Mouse (Mus musculus): ENCODE measurements around the gene Notch2. TPM values are rescaled to one million over a fixed set of nuclear protein-coding genes. Genes with fewer than 3 reads are reported as not detected.
A peak's percentile ranks its signal among the peaks of the same experiment; 100 is the strongest.

Gene Notch2
- polyA plus RNA-seq (2015; fragmentation: Nextera tagmentation; extraction: Ambion mirVana), result 9.0 and 10.4 TPM in 2 replicates

- Histone ChIP-seq H3K9me3 (no peaks in the 10 kb centered on the region), H3K4me2 (peak within 1 kb of the TSS; percentile 97), H3K4me1 (peaks cover 9% of the 10 kb centered on the region), H3K4me3 (peak within 1 kb of the TSS; percentile 96), H3K36me3 (replicated peaks) (no peaks in the 10 kb centered on the region), H3K9ac (peak within 1 kb of the TSS; percentile 61), H3K27ac (peak within 1 kb of the TSS; percentile 74), H3K27me3 (replicated peaks) (peaks cover 7% of the 10 kb centered on the region)
- 0% methylated on average over 90 of the region's 95 CpGs for WGBS
- peak; percentile 94 for ATAC-seq (replicated peaks)
Observed at GRCm38 (mm10) chr3:98013401-98014281, at the start of gene Notch2. Gene Notch2, plus strand, starts transcription at chr3:98013527.

GRCm38 (mm10) chr3:97964878-97965353, 48.4 kb upstream of the Notch2 start:
- WGBS, result 88% methylated on average over 14 of the region's 14 CpGs
- Histone ChIP-seq H3K9ac (no peak overlapping the region), H3K27ac (no peak overlapping the region), H3K4me2 (no peak overlapping the region), H3K4me3 (no peak overlapping the region), H3K27me3 (replicated peaks) (no peaks in the 10 kb centered on the region), H3K36me3 (replicated peaks) (no peaks in the 10 kb centered on the region), H3K9me3 (no peaks in the 10 kb centered on the region), H3K4me1 (peaks cover 10% of the 10 kb centered on the region)
- no peak for ATAC-seq (replicated peaks)

- Histone ChIP-seq H3K9me3 (no peaks in the 10 kb centered on the region), H3K27me3 (replicated peaks) (no peaks in the 10 kb centered on the region), H3K9ac (no peak overlapping the region), H3K27ac (no peak overlapping the region), H3K4me1 (no peaks in the 10 kb centered on the region), H3K4me2 (no peak overlapping the region), H3K36me3 (replicated peaks) (no peaks in the 10 kb centered on the region), H3K4me3 (no peak overlapping the region)
- WGBS, result 69% methylated on average over 2 of the region's 2 CpGs
- no peak for ATAC-seq (replicated peaks)
Observed at GRCm38 (mm10) chr3:97967627-97968026, 45.7 kb upstream of the Notch2 start.

GRCm38 (mm10) chr3:97968191-97968590, 45.1 kb upstream of the Notch2 start:
- 89% methylated on average over 2 of the region's 2 CpGs for WGBS
- H3K4me3 ChIP-seq, result no peak overlapping the region
- no peaks in the 10 kb centered on the region for H3K27me3 ChIP-seq (replicated peaks)
- no peak overlapping the region for H3K9ac ChIP-seq
- no peak overlapping the region for H3K27ac ChIP-seq
- no peaks in the 10 kb centered on the region for H3K9me3 ChIP-seq
- no peak for ATAC-seq (replicated peaks)
- H3K4me2 ChIP-seq, result no peak overlapping the region
- H3K36me3 ChIP-seq (replicated peaks), result no peaks in the 10 kb centered on the region
- no peaks in the 10 kb centered on the region for H3K4me1 ChIP-seq

GRCm38 (mm10) chr3:97969019-97969418, 44.3 kb upstream of the Notch2 start:
- 83% methylated on average over 1 of the region's 1 CpGs for WGBS
- H3K36me3 ChIP-seq (replicated peaks), result no peaks in the 10 kb centered on the region
- H3K4me2 ChIP-seq, result no peak overlapping the region
- H3K27ac ChIP-seq, result no peak overlapping the region
- H3K9ac ChIP-seq, result no peak overlapping the region
- no peak overlapping the region for H3K4me3 ChIP-seq
- H3K4me1 ChIP-seq, result no peaks in the 10 kb centered on the region
- no peaks in the 10 kb centered on the region for H3K9me3 ChIP-seq
- H3K27me3 ChIP-seq (replicated peaks), result no peaks in the 10 kb centered on the region
- no peak for ATAC-seq (replicated peaks)

- WGBS, result 30% methylated on average over 7 of the region's 7 CpGs
- ATAC-seq (replicated peaks), result no peak
- H3K4me3 ChIP-seq, result no peak overlapping the region
- no peaks in the 10 kb centered on the region for H3K4me1 ChIP-seq
- H3K27ac ChIP-seq, result no peak overlapping the region
- H3K27me3 ChIP-seq (replicated peaks), result no peaks in the 10 kb centered on the region
- no peaks in the 10 kb centered on the region for H3K36me3 ChIP-seq (replicated peaks)
- no peak overlapping the region for H3K9ac ChIP-seq
- H3K4me2 ChIP-seq, result no peak overlapping the region
- no peaks in the 10 kb centered on the region for H3K9me3 ChIP-seq
Observed at GRCm38 (mm10) chr3:97971117-97971516, 42.2 kb upstream of the Notch2 start.

- Histone ChIP-seq H3K27ac (no peak overlapping the region), H3K4me3 (no peak overlapping the region), H3K36me3 (replicated peaks) (no peaks in the 10 kb centered on the region), H3K9me3 (no peaks in the 10 kb centered on the region), H3K4me1 (no peaks in the 10 kb centered on the region), H3K9ac (no peak overlapping the region), H3K4me2 (no peak overlapping the region), H3K27me3 (replicated peaks) (no peaks in the 10 kb centered on the region)
- ATAC-seq (replicated peaks), result 0 out of 2 replicates have a peak, but pooled peaks have one; percentile 20
- 57% methylated on average over 5 of the region's 5 CpGs for WGBS
Observed at GRCm38 (mm10) chr3:97972200-97972599, 41.1 kb upstream of the Notch2 start.

GRCm38 (mm10) chr3:97972707-97973106, 40.6 kb upstream of the Notch2 start:
- Histone ChIP-seq H3K9ac (no peak overlapping the region), H3K4me3 (no peak overlapping the region), H3K27me3 (replicated peaks) (no peaks in the 10 kb centered on the region), H3K4me2 (no peak overlapping the region), H3K27ac (no peak overlapping the region), H3K9me3 (no peaks in the 10 kb centered on the region), H3K4me1 (no peaks in the 10 kb centered on the region), H3K36me3 (replicated peaks) (no peaks in the 10 kb centered on the region)
- WGBS, result 91% methylated on average over 4 of the region's 4 CpGs
- no peak for ATAC-seq (replicated peaks)

- Histone ChIP-seq H3K27me3 (replicated peaks) (no peaks in the 10 kb centered on the region), H3K36me3 (replicated peaks) (no peaks in the 10 kb centered on the region), H3K9me3 (no peaks in the 10 kb centered on the region), H3K27ac (no peak overlapping the region), H3K4me1 (no peaks in the 10 kb centered on the region), H3K9ac (no peak overlapping the region), H3K4me2 (no peak overlapping the region), H3K4me3 (no peak overlapping the region)
- 21% methylated on average over 2 of the region's 2 CpGs for WGBS
- no peak for ATAC-seq (replicated peaks)
Observed at GRCm38 (mm10) chr3:97973306-97973705, 40.0 kb upstream of the Notch2 start.

GRCm38 (mm10) chr3:97974197-97974770, 39.0 kb upstream of the Notch2 start:
- H3K36me3 ChIP-seq (replicated peaks), result no peaks in the 10 kb centered on the region
- H3K27ac ChIP-seq, result no peak overlapping the region
- no peaks in the 10 kb centered on the region for H3K9me3 ChIP-seq
- no peak overlapping the region for H3K4me3 ChIP-seq
- H3K4me2 ChIP-seq, result no peak overlapping the region
- WGBS, result 89% methylated on average over 6 of the region's 6 CpGs
- no peak overlapping the region for H3K9ac ChIP-seq
- no peak for ATAC-seq (replicated peaks)
- no peaks in the 10 kb centered on the region for H3K4me1 ChIP-seq
- no peaks in the 10 kb centered on the region for H3K27me3 ChIP-seq (replicated peaks)

GRCm38 (mm10) chr3:97976706-97977105, 36.6 kb upstream of the Notch2 start:
- Histone ChIP-seq H3K4me1 (no peaks in the 10 kb centered on the region), H3K9me3 (no peaks in the 10 kb centered on the region), H3K4me3 (no peak overlapping the region), H3K36me3 (replicated peaks) (no peaks in the 10 kb centered on the region), H3K4me2 (no peak overlapping the region), H3K9ac (no peak overlapping the region), H3K27me3 (replicated peaks) (no peaks in the 10 kb centered on the region), H3K27ac (no peak overlapping the region)
- WGBS, result 75% methylated on average over 6 of the region's 6 CpGs
- ATAC-seq (replicated peaks), result no peak

GRCm38 (mm10) chr3:97978710-97979109, 34.6 kb upstream of the Notch2 start:
- no peak overlapping the region for H3K27ac ChIP-seq
- ATAC-seq (replicated peaks), result no peak
- H3K9ac ChIP-seq, result no peak overlapping the region
- no peak overlapping the region for H3K4me3 ChIP-seq
- WGBS, result 80% methylated on average over 2 of the region's 2 CpGs
- H3K4me2 ChIP-seq, result no peak overlapping the region
- H3K36me3 ChIP-seq (replicated peaks), result no peaks in the 10 kb centered on the region
- H3K9me3 ChIP-seq, result no peaks in the 10 kb centered on the region
- H3K27me3 ChIP-seq (replicated peaks), result no peaks in the 10 kb centered on the region
- no peaks in the 10 kb centered on the region for H3K4me1 ChIP-seq
